ENCODE assay signal across 30 mouse cellular contexts in the genomic region with DNA sequence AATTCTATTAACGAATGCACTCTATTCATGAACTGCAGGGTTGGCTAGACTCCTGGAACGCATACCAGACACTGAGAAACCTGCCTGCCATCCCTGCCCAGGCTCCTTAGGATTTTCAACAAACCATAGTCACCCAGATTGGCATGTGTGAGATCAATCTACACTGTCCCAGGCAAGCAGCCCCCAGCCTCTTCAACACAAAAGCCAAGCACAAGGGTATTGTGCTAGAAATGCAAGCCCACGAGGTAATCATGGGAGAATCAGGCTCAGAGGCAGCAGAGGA. TPM values are rescaled to one million over a fixed set of nuclear protein-coding genes. Genes with fewer than 3 reads are reported as not detected.
DNase-seq lines count a peak whose midpoint lies in the region; ATAC-seq and TF ChIP-seq lines count a peak whose summit lies in the region.
"Had no signal": no experiment of that assay in that cellular context is flagged by ENCODE, and none has a peak within 500 bp of the region (broad histone marks: within the 10 kb centered on the region; RNA-seq: fewer than 3 reads in every experiment).

No protein-coding gene starts in this region.

- peak; percentile 60 for DNase-seq in heart, embryonic 10.5 days (ENCODE audit: low spot score)
- DNase-seq in heart, postnatal 25 days (ENCODE audit: low spot score) = no peak
- DNase-seq in liver, embryonic 11.5 days (ENCODE audit: low spot score) = no peak
- peak; percentile 53 for DNase-seq in midbrain, embryonic 11.5 days (ENCODE audit: low spot score, missing footprints)
- DNase-seq in midbrain, postnatal 0 days (ENCODE audit: low spot score) = no peak
- no peak for DNase-seq in MN1 (ENCODE audit: low spot score)

- no peaks in the 10 kb centered on the region for H3K27me3 ChIP-seq in heart, embryonic 10.5 days (ENCODE audit: insufficient read depth, poor library complexity, severe bottlenecking)
- peaks cover 5% of the 10 kb centered on the region; the same call in 1 of the 2 replicates for H3K27me3 ChIP-seq in liver, embryonic 12.5 days (replicated peaks)
- no peaks in the 10 kb centered on the region for H3K27me3 ChIP-seq in liver, embryonic 11.5 days (replicated peaks; ENCODE audit: control insufficient read depth, insufficient read depth, low read length)
- no peaks in the 10 kb centered on the region for H3K27me3 ChIP-seq in midbrain, embryonic 11.5 days (ENCODE audit: control insufficient read depth, insufficient read depth, low read length)
- no peaks in the 10 kb centered on the region for H3K27me3 ChIP-seq in midbrain, postnatal 0 days (ENCODE audit: insufficient read depth, low read length)
- H3K27me3 ChIP-seq in liver, embryonic 16.5 days (ENCODE audit: control insufficient read depth, insufficient read depth, low read depth, low read length) = no peaks in the 10 kb centered on the region
- H3K27me3 ChIP-seq: embryonic facial prominence, embryonic 13.5 days; forebrain, embryonic 13.5 days had no signal

- intact Hi-C loops in heart, postnatal 25 days (cut with DNase I) = loop anchor here (5.0 kb wide), 1 partner anchor 416 kb away; no protein-coding TSS in a partner anchor

- H3K9ac ChIP-seq in liver, embryonic 12.5 days = no peak overlapping the region
- H3K9ac ChIP-seq in liver, embryonic 11.5 days (ENCODE audit: low read depth, low read length) = no peak overlapping the region
- no peak overlapping the region for H3K9ac ChIP-seq in midbrain, embryonic 11.5 days (ENCODE audit: low read length)
- H3K9ac ChIP-seq in midbrain, postnatal 0 days (replicated peaks; ENCODE audit: low read length, poor library complexity, severe bottlenecking) = no peak overlapping the region
- no peak overlapping the region for H3K9ac ChIP-seq in liver, embryonic 16.5 days (ENCODE audit: low read depth, low read length)
- H3K9ac ChIP-seq: embryonic facial prominence, embryonic 13.5 days; forebrain, embryonic 13.5 days; hindbrain, embryonic 14.5 days had no signal

- TF ChIP-seq CTCF in midbrain, postnatal 0 days (IDR thresholded peaks at IDR 0.05) = no peak

- WGBS in heart, embryonic 10.5 days = 63% methylated on average over 3 of the region's 3 CpGs
- WGBS in liver, embryonic 12.5 days (ENCODE audit: insufficient replicate concordance) = 62% methylated on average over 3 of the region's 3 CpGs
- WGBS in liver, embryonic 11.5 days = 74% methylated on average over 3 of the region's 3 CpGs
- 69% methylated on average over 3 of the region's 3 CpGs for whole genome bisulfite sequencing in midbrain, embryonic 11.5 days
- WGBS in midbrain, postnatal 0 days = 55% methylated on average over 3 of the region's 3 CpGs
- 62% methylated on average over 3 of the region's 3 CpGs for WGBS in liver, embryonic 16.5 days (ENCODE audit: insufficient replicate concordance)

- no peak overlapping the region for H3K4me2 ChIP-seq in liver, embryonic 12.5 days
- H3K4me2 ChIP-seq in liver, embryonic 11.5 days = no peak overlapping the region
- no peak overlapping the region for H3K4me2 ChIP-seq in midbrain, embryonic 11.5 days
- H3K4me2 ChIP-seq in midbrain, postnatal 0 days (ENCODE audit: low read depth, low read length, poor library complexity, severe bottlenecking) = no peak overlapping the region
- H3K4me2 ChIP-seq in liver, embryonic 16.5 days (ENCODE audit: low read depth, low read length) = no peak overlapping the region
- H3K4me2 ChIP-seq: embryonic facial prominence, embryonic 13.5 days; forebrain, embryonic 13.5 days; heart, embryonic 11.5 days; hindbrain, embryonic 14.5 days had no signal

- no peaks in the 10 kb centered on the region for H3K9me3 ChIP-seq in heart, embryonic 10.5 days
- no peaks in the 10 kb centered on the region for H3K9me3 ChIP-seq in liver, embryonic 12.5 days (replicated peaks)
- H3K9me3 ChIP-seq in liver, embryonic 11.5 days (ENCODE audit: control insufficient read depth, low read length) = no peaks in the 10 kb centered on the region
- no peaks in the 10 kb centered on the region for H3K9me3 ChIP-seq in midbrain, embryonic 11.5 days (ENCODE audit: control insufficient read depth, low read length)
- no peaks in the 10 kb centered on the region for H3K9me3 ChIP-seq in midbrain, postnatal 0 days (ENCODE audit: low read length)
- H3K9me3 ChIP-seq in liver, embryonic 16.5 days (replicated peaks; ENCODE audit: control insufficient read depth, low read length) = no peaks in the 10 kb centered on the region
- H3K9me3 ChIP-seq: embryonic facial prominence, embryonic 10.5 days; embryonic facial prominence, embryonic 13.5 days; forebrain, embryonic 10.5 days; forebrain, embryonic 13.5 days had no signal

- no peak for ATAC-seq in liver, embryonic 12.5 days
- no peak for ATAC-seq in liver, embryonic 11.5 days (replicated peaks; ENCODE audit: low FRiP score)
- ATAC-seq in midbrain, embryonic 11.5 days (ENCODE audit: low FRiP score) = no peak
- no peak for ATAC-seq in midbrain, postnatal 0 days (ENCODE audit: low FRiP score)
- ATAC-seq in liver, embryonic 16.5 days (ENCODE audit: low read depth) = no peak

- H3K4me1 ChIP-seq in heart, embryonic 10.5 days = peaks cover 35% of the 10 kb centered on the region
- peaks cover 51% of the 10 kb centered on the region for H3K4me1 ChIP-seq in liver, embryonic 12.5 days
- H3K4me1 ChIP-seq in liver, embryonic 11.5 days (replicated peaks; ENCODE audit: control insufficient read depth, insufficient read depth, low read length) = peaks cover 25% of the 10 kb centered on the region
- peaks cover 4% of the 10 kb centered on the region; the same call in 1 of the 2 replicates for H3K4me1 ChIP-seq in midbrain, embryonic 11.5 days (ENCODE audit: control insufficient read depth, insufficient read depth, low read length)
- H3K4me1 ChIP-seq in midbrain, postnatal 0 days (ENCODE audit: insufficient read depth, low read length) = no peaks in the 10 kb centered on the region; the same call in 1 of the 2 replicates
- H3K4me1 ChIP-seq in liver, embryonic 16.5 days (ENCODE audit: control insufficient read depth, low read depth, low read length) = peaks cover 48% of the 10 kb centered on the region

- no peak overlapping the region for H3K4me3 ChIP-seq in heart, embryonic 10.5 days
- H3K4me3 ChIP-seq in liver, embryonic 12.5 days = no peak overlapping the region
- no peak overlapping the region for H3K4me3 ChIP-seq in liver, embryonic 11.5 days (ENCODE audit: low read depth, low read length)
- no peak overlapping the region for H3K4me3 ChIP-seq in midbrain, embryonic 11.5 days (ENCODE audit: low read depth, low read length)
- no peak overlapping the region for H3K4me3 ChIP-seq in midbrain, postnatal 0 days (ENCODE audit: low read depth, low read length)
- no peak overlapping the region for H3K4me3 ChIP-seq in liver, embryonic 16.5 days (ENCODE audit: low read depth, low read length)
- H3K4me3 ChIP-seq: embryonic facial prominence, embryonic 10.5 days; embryonic facial prominence, embryonic 13.5 days; erythroblast, embryonic 14.5 days; forebrain, embryonic 10.5 days; forebrain, embryonic 13.5 days; heart, adult 2 months had no signal

- no peaks in the 10 kb centered on the region for H3K36me3 ChIP-seq in heart, embryonic 10.5 days
- no peaks in the 10 kb centered on the region for H3K36me3 ChIP-seq in liver, embryonic 12.5 days
- no peaks in the 10 kb centered on the region for H3K36me3 ChIP-seq in liver, embryonic 11.5 days (ENCODE audit: control insufficient read depth, insufficient read depth, low read length)
- no peaks in the 10 kb centered on the region for H3K36me3 ChIP-seq in midbrain, embryonic 11.5 days (ENCODE audit: control insufficient read depth, insufficient read depth, low read length)
- H3K36me3 ChIP-seq in midbrain, postnatal 0 days (ENCODE audit: insufficient read depth, low read length) = no peaks in the 10 kb centered on the region
- H3K36me3 ChIP-seq in liver, embryonic 16.5 days (ENCODE audit: control insufficient read depth, insufficient read depth) = no peaks in the 10 kb centered on the region
- H3K36me3 ChIP-seq: embryonic facial prominence, embryonic 10.5 days; embryonic facial prominence, embryonic 13.5 days; forebrain, embryonic 10.5 days had no signal

- no peak overlapping the region for H3K27ac ChIP-seq in heart, embryonic 10.5 days
- H3K27ac ChIP-seq in liver, embryonic 12.5 days = peak overlapping the region; percentile 66
- no peak overlapping the region; the same call in 1 of the 2 replicates for H3K27ac ChIP-seq in liver, embryonic 11.5 days (ENCODE audit: low read depth, low read length)
- H3K27ac ChIP-seq in midbrain, embryonic 11.5 days (ENCODE audit: low read depth, low read length) = no peak overlapping the region
- H3K27ac ChIP-seq in midbrain, postnatal 0 days (ENCODE audit: low read depth, low read length) = no peak overlapping the region
- H3K27ac ChIP-seq in liver, embryonic 16.5 days (ENCODE audit: low read length) = 0 out of 2 replicates have a peak overlapping the region, but pooled peaks have one; percentile 31
- H3K27ac ChIP-seq: embryonic facial prominence, embryonic 10.5 days; embryonic facial prominence, embryonic 13.5 days; forebrain, embryonic 10.5 days; forebrain, embryonic 13.5 days; heart, adult 2 months; hindbrain, embryonic 14.5 days; hindbrain, postnatal 0 days had no signal

RNA-seq across cellular contexts. Expression of gene Erv3, which starts 37.9 kb away (rescaled TPM):
- polyA plus RNA-seq in heart, embryonic 10.5 days (2016; fragmentation: Nextera tagmentation; extraction: Ambion mirVana) = not detected in 2 replicates
- total RNA-seq in heart, postnatal 25 days (2021) = not detected
- not detected in 2 replicates for polyA plus RNA-seq in liver, embryonic 12.5 days (2016; fragmentation: Nextera tagmentation; extraction: Ambion mirVana)
- not detected in 2 replicates for polyA plus RNA-seq in liver, embryonic 11.5 days (2014; fragmentation: Nextera tagmentation; extraction: Ambion mirVana)
- not detected in 2 replicates for polyA plus RNA-seq in midbrain, embryonic 11.5 days (2014; fragmentation: Nextera tagmentation; extraction: Ambion mirVana)
- not detected in 2 replicates for total RNA-seq in midbrain, postnatal 0 days (2014; rRNA removed)
- not detected in 2 replicates for polyA plus RNA-seq in midbrain, postnatal 0 days (2015; fragmentation: Nextera tagmentation; extraction: Ambion mirVana)
- not detected in 2 replicates for polyA plus RNA-seq in liver, embryonic 16.5 days (2015; fragmentation: Nextera tagmentation; extraction: Ambion mirVana)
- total RNA-seq: adrenal gland, adult 2 months; adrenal gland, postnatal 14 days; adrenal gland, postnatal 4 days; ES-E14; gastrocnemius, adult 18-20 months; gastrocnemius, postnatal 10 days; gastrocnemius, postnatal 36 days; granulocyte monocyte progenitor cell, adult 5-6 weeks; heart, adult 2 months; heart, postnatal 4 days; hindbrain, postnatal 0 days had no signal
- polyA plus RNA-seq: adrenal gland, adult 2 months; embryonic facial prominence, embryonic 10.5 days; embryonic facial prominence, embryonic 13.5 days; erythroblast, embryonic 14.5 days; forebrain, embryonic 10.5 days; forebrain, embryonic 13.5 days; forebrain, embryonic 16.5 days; heart, adult 2 months; heart, embryonic 11.5 days; heart, embryonic 14.5 days; heart, postnatal 0 days; hindbrain, embryonic 11.5 days had no signal

Comparison
In these comparisons a context has a peak if more than half of its experiments do, and no peak if none do; other contexts are left out.
1. DNase-seq: peak in heart, embryonic 10.5 days (single experiment) and midbrain, embryonic 11.5 days (single experiment); none in heart, postnatal 25 days (single experiment), liver, embryonic 11.5 days (single experiment), midbrain, postnatal 0 days (single experiment) and MN1 (single experiment).
2. H3K27ac ChIP-seq: peak in liver, embryonic 12.5 days (single experiment) and liver, embryonic 16.5 days (single experiment); none in heart, embryonic 10.5 days (single experiment), liver, embryonic 11.5 days (single experiment), midbrain, embryonic 11.5 days (single experiment) and midbrain, postnatal 0 days (single experiment).